Mouse (Mus musculus): ENCODE measurements around the gene Plekhg5.

Plekhg5 gene

GRCm38 (mm10) chr4:152125161-152126025 is 53.1 kb downstream of the Plekhg5 start:
- no peak for DNase-seq (ENCODE audit: low read depth, low spot score)

- DNase-seq (ENCODE audit: low read depth, low spot score) = no peak
Observed at GRCm38 (mm10) chr4:152126026-152126920, 54.0 kb downstream of the Plekhg5 start.

GRCm38 (mm10) chr4:152127884-152128283 is 55.6 kb downstream of the Plekhg5 start:
- no peak for DNase-seq (ENCODE audit: low read depth, low spot score)

GRCm38 (mm10) chr4:152128784-152129183 is 56.5 kb downstream of the Plekhg5 start:
- no peak for DNase-seq (ENCODE audit: low read depth, low spot score)

GRCm38 (mm10) chr4:152129395-152129930 is 57.2 kb downstream of the Plekhg5 start:
- no peak for DNase-seq (ENCODE audit: low read depth, low spot score)

GRCm38 (mm10) chr4:152130771-152131653 is 58.7 kb downstream of the Plekhg5 start:
- no peak for DNase-seq (ENCODE audit: low read depth, low spot score)

GRCm38 (mm10) chr4:152131809-152132771 is 59.8 kb downstream of the Plekhg5 start:
- no peak for DNase-seq (ENCODE audit: low read depth, low spot score)

GRCm38 (mm10) chr4:152132772-152133169 is 60.5 kb downstream of the Plekhg5 start:
- no peak for DNase-seq (ENCODE audit: low read depth, low spot score)

GRCm38 (mm10) chr4:152133213-152133612 is 60.9 kb downstream of the Plekhg5 start:
- DNase-seq (ENCODE audit: low read depth, low spot score) = no peak

GRCm38 (mm10) chr4:152134507-152134906 is 62.2 kb downstream of the Plekhg5 start:
- peak; percentile 44 for DNase-seq (ENCODE audit: low read depth, low spot score)

GRCm38 (mm10) chr4:152135363-152135762 is 63.1 kb downstream of the Plekhg5 start:
- no peak for DNase-seq (ENCODE audit: low read depth, low spot score)

- no peak for DNase-seq (ENCODE audit: low read depth, low spot score)
Observed at GRCm38 (mm10) chr4:152136112-152136875, 64.0 kb downstream of the Plekhg5 start.

- DNase-seq (ENCODE audit: low read depth, low spot score) = no peak
Observed at GRCm38 (mm10) chr4:152136876-152137250, 64.6 kb downstream of the Plekhg5 start.

GRCm38 (mm10) chr4:152138497-152139260 is 66.4 kb downstream of the Plekhg5 start:
- DNase-seq (ENCODE audit: low read depth, low spot score) = peak; percentile 70

- DNase-seq (ENCODE audit: low read depth, low spot score) = peak; percentile 37
Observed at GRCm38 (mm10) chr4:152140441-152140840, 68.1 kb downstream of the Plekhg5 start.

- no peak for DNase-seq (ENCODE audit: low read depth, low spot score)
Observed at GRCm38 (mm10) chr4:152141521-152142135, 69.3 kb downstream of the Plekhg5 start.

GRCm38 (mm10) chr4:152143632-152144031 is 71.3 kb downstream of the Plekhg5 start:
- no peak for DNase-seq (ENCODE audit: low read depth, low spot score)

GRCm38 (mm10) chr4:152145473-152145872 is 73.2 kb downstream of the Plekhg5 start:
- no peak for DNase-seq (ENCODE audit: low read depth, low spot score)
